Mouse (Mus musculus) thymus, postnatal 14 days (tissue): ENCODE results near the gene Pdgfd.
"Not testable (repeated sequence)": the region's sequence is repeated elsewhere in the genome, so short reads cannot be mapped to it uniquely, and the experiment has no call there.

Experiments
- DNase-seq: peaks from one replicate; pipeline ENCODE4 v3.0.0; 2021

Gene Pdgfd

GRCm38 (mm10) chr9:6168391-6169037 lies at the start of gene Pdgfd:
Pdgfd (plus strand) TSS chr9:6168584.
- DNase-seq: no peak

- DNase-seq: no peak
Observed at GRCm38 (mm10) chr9:6169038-6169431, 651 bp downstream of the Pdgfd start.

GRCm38 (mm10) chr9:6170962-6171361 lies 2.6 kb downstream of the Pdgfd start:
- DNase-seq: no peak

- no peak for DNase-seq
Observed at GRCm38 (mm10) chr9:6173276-6173675, 4.9 kb downstream of the Pdgfd start.

- DNase-seq: no peak
Observed at GRCm38 (mm10) chr9:6175731-6176130, 7.3 kb downstream of the Pdgfd start.

GRCm38 (mm10) chr9:6182307-6182923 lies 14.0 kb downstream of the Pdgfd start:
- DNase-seq: no peak

GRCm38 (mm10) chr9:6187955-6188354 lies 19.6 kb downstream of the Pdgfd start:
- DNase-seq: no peak

GRCm38 (mm10) chr9:6193352-6193751 lies 25.0 kb downstream of the Pdgfd start:
- no peak for DNase-seq

GRCm38 (mm10) chr9:6212862-6213261 lies 44.5 kb downstream of the Pdgfd start:
- no peak for DNase-seq

GRCm38 (mm10) chr9:6217505-6217904 lies 49.1 kb downstream of the Pdgfd start:
- DNase-seq: no peak

GRCm38 (mm10) chr9:6235982-6236381 lies 67.6 kb downstream of the Pdgfd start:
- DNase-seq: not testable (repeated sequence)

- no peak for DNase-seq
Observed at GRCm38 (mm10) chr9:6250320-6250719, 81.9 kb downstream of the Pdgfd start.

- no peak for DNase-seq
Observed at GRCm38 (mm10) chr9:6251990-6252389, 83.6 kb downstream of the Pdgfd start.

- DNase-seq: no peak
Observed at GRCm38 (mm10) chr9:6257072-6257471, 88.7 kb downstream of the Pdgfd start.

GRCm38 (mm10) chr9:6264820-6265219 lies 96.4 kb downstream of the Pdgfd start:
- DNase-seq: no peak

GRCm38 (mm10) chr9:6269796-6270280 lies 101.5 kb downstream of the Pdgfd start, which contains the start of gene Ddi1:
Ddi1 (minus strand) TSS chr9:6269846.
- no peak for DNase-seq

GRCm38 (mm10) chr9:6276395-6276794 lies 108.0 kb downstream of the Pdgfd start:
- DNase-seq: no peak

- DNase-seq: no peak
Observed at GRCm38 (mm10) chr9:6277526-6277925, 109.1 kb downstream of the Pdgfd start.

GRCm38 (mm10) chr9:6286770-6287169 lies 118.4 kb downstream of the Pdgfd start:
- no peak for DNase-seq

- DNase-seq: no peak
Observed at GRCm38 (mm10) chr9:6289211-6289696, 120.9 kb downstream of the Pdgfd start.

GRCm38 (mm10) chr9:6298547-6298946 lies 130.2 kb downstream of the Pdgfd start:
- DNase-seq: no peak

GRCm38 (mm10) chr9:6302050-6302449 lies 133.7 kb downstream of the Pdgfd start:
- no peak for DNase-seq

GRCm38 (mm10) chr9:6304590-6304989 lies 136.2 kb downstream of the Pdgfd start:
- no peak for DNase-seq

GRCm38 (mm10) chr9:6305847-6306246 lies 137.5 kb downstream of the Pdgfd start:
- no peak for DNase-seq
